Mouse (Mus musculus): ENCODE measurements around the gene Atp2c1. TPM values are rescaled to one million over a fixed set of nuclear protein-coding genes. Genes with fewer than 3 reads are reported as not detected.

Gene Atp2c1
- polyA plus RNA-seq (2015; fragmentation: Nextera tagmentation; extraction: Ambion mirVana) = 29.0 and 30.9 TPM in 2 replicates

DNA sequence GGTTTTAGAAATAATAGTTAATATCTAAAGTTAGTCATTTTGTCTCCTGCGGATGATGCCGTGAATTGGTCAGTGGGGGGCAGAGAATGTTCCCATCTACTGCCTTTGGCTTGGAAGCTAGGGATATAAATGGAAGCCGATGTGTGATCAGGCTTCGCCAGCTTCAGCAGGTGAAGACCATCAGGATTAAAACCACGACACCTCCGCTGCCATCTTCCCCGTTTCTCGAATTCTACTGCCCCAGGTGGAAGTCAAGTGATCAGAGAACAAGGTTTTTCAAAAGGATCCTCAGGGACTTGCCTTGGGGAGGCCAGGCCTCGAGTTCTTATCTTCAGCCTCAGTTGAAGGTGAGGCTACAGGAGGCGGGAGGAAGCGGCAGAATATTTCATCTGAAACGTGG is at the start of gene Atp2c1:
Atp2c1 (minus strand) TSS at position 101 of the 400 bp plus-strand sequence.

DNA sequence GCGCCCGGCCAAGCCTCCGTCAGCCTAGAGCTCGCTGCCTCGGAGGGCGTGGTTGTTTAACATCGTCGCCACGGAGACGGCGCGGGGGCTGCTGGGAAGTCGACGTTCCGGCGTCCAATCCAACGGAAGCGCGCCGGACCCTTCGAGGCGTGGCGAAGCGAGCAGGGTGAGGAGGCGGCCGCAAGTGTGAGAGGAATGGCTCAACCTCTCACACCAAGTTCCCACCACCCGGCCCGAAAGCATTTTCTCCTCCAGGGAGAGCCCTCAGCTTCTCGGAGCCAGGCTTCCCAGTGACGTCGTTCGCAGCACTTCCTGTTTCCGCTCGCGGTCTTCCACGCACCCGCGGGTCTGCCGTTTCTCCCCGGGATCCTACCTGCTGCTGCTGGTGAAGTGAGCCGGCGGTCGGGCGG is 131.9 kb downstream of the Atp2c1 start, which contains the start of the genes Aste1 and Nek11:
Aste1 (plus strand) TSS at position 175 of the 410 bp plus-strand sequence.
Nek11 (minus strand) TSS at position 307 of the 410 bp plus-strand sequence.

Other genes with a start within 250 kb of the Atp2c1 start
- gene Aste1, start 131.9 kb downstream of the Atp2c1 start, polyA plus RNA-seq (2015; fragmentation: Nextera tagmentation; extraction: Ambion mirVana) = 7.1 and 11.1 TPM in 2 replicates
- gene Nek11, start 131.8 kb downstream of the Atp2c1 start, polyA plus RNA-seq (2015; fragmentation: Nextera tagmentation; extraction: Ambion mirVana) = 0.14 and 0.44 TPM in 2 replicates
- 14.2 and 16.4 TPM in 2 replicates for gene Pik3r4, start 115.7 kb upstream of the Atp2c1 start, polyA plus RNA-seq (2015; fragmentation: Nextera tagmentation; extraction: Ambion mirVana)